Mouse (Mus musculus) liver, adult 2 months (tissue): ENCODE data around the gene Rab3c. TPM values are rescaled to one million over a fixed set of nuclear protein-coding genes. Genes with fewer than 3 reads are reported as not detected.

Experiments
- DNase-seq: peaks from one replicate; pipeline ENCODE4 v3.0.0-alpha.2; 2011; ENCODE audit warnings: low read depth, low spot score; ENCODE audit errors: extremely low read depth
- H3K27ac ChIP-seq: fragments of 200-500 bp; replicated peaks from 2 replicates; pipeline ENCODE4 v1.5.1; 2012; ENCODE audit warnings: low read depth, mild to moderate bottlenecking, control low read depth, inconsistent platforms, low read length; ENCODE audit not compliant: insufficient read depth
- H3K27me3 ChIP-seq: fragments of 200-500 bp; 2 replicates; pipeline ENCODE4 v1.6.1; 2012; ENCODE audit warnings: mild to moderate bottlenecking, moderate library complexity, low read length, inconsistent platforms; ENCODE audit not compliant: control insufficient read depth, insufficient read depth
- H3K36me3 ChIP-seq: fragments of 200-500 bp; 2 replicates; pipeline ENCODE4 v1.6.1; 2012; ENCODE audit warnings: low read length, inconsistent platforms; ENCODE audit not compliant: control insufficient read depth, insufficient read depth
- H3K4me1 ChIP-seq: fragments of 200-500 bp; 2 replicates; pipeline ENCODE4 v1.6.1; 2011; ENCODE audit warnings: low read length; ENCODE audit not compliant: control insufficient read depth, insufficient read depth
- H3K4me3 ChIP-seq: fragments of 200-500 bp; 2 replicates; pipeline ENCODE4 v1.5.1; 2011; ENCODE audit warnings: low read depth, mild to moderate bottlenecking, control low read depth, low read length, moderate library complexity; ENCODE audit not compliant: insufficient read depth
- H3K79me2 ChIP-seq: fragments of 200-500 bp; 2 replicates; pipeline ENCODE4 v1.6.1; 2012; ENCODE audit warnings: inconsistent platforms, mild to moderate bottlenecking, low read length, moderate library complexity; ENCODE audit not compliant: control insufficient read depth, insufficient read depth
- H3K9ac ChIP-seq: fragments of 200-500 bp; 2 replicates; pipeline ENCODE4 v1.6.1; 2012; ENCODE audit warnings: low read depth, mild to moderate bottlenecking, control low read depth, inconsistent platforms, low read length
- CTCF ChIP-seq: fragments of 200-500 bp; IDR thresholded peaks from 2 replicates; pipeline ENCODE4 v1.5.1; 2011; ENCODE audit warnings: low read depth, low read length, control low read depth
- POLR2A ChIP-seq: fragments of 200-500 bp; IDR thresholded peaks from 2 replicates; pipeline ENCODE4 v1.6.1; 2011; ENCODE audit warnings: low read length, control low read depth; ENCODE audit not compliant: insufficient read depth; ENCODE audit errors: extremely low read depth
- WGBS: fragments of 180-500 bp; shearing (Covaris S2); methylation state at CpG from one replicate; pipeline ENCODE4 v1.1.7; 2018; 5-methylcytosine and 5-hydroxymethylcytosine counted together
- polyA plus RNA-seq: library from polyadenylated mRNA; depleted of rRNA; stranded (reverse); fragments of >200 nt; gene quantifications from 2 replicates; pipeline ENCODE4 v1.2.3, GENCODE M21; 2012
- total RNA-seq: library from RNA; depleted of rRNA; stranded (reverse); fragments of >200 nt; gene quantifications from 2 replicates; pipeline ENCODE4 v1.2.3, GENCODE M21; 2014

The Rab3c gene
- total and polyA plus RNA-seq, 2 experiments: 0.09 TPM; not detected in 1

GRCm38 (mm10) chr13:110048767-110049434 lies 231.9 kb downstream of the Rab3c start:
- no peaks in the 10 kb centered on the region for H3K4me1 ChIP-seq
- TF ChIP-seq CTCF (no peak), POLR2A (no peak)
- no peak for DNase-seq
- no peaks in the 10 kb centered on the region for H3K27me3 ChIP-seq
- 59% methylated on average over 5 of the region's 5 CpGs for WGBS
- no peak overlapping the region for H3K4me3 ChIP-seq
- H3K27ac ChIP-seq: no peak overlapping the region
- H3K36me3 ChIP-seq: no peaks in the 10 kb centered on the region
- no peak overlapping the region for H3K9ac ChIP-seq
- H3K79me2 ChIP-seq: no peaks in the 10 kb centered on the region

GRCm38 (mm10) chr13:110044418-110044817 lies 236.4 kb downstream of the Rab3c start:
- Histone ChIP-seq H3K27me3 (no peaks in the 10 kb centered on the region), H3K27ac (no peak overlapping the region), H3K79me2 (no peaks in the 10 kb centered on the region), H3K4me3 (no peak overlapping the region), H3K36me3 (no peaks in the 10 kb centered on the region), H3K9ac (no peak overlapping the region), H3K4me1 (no peaks in the 10 kb centered on the region)
- WGBS: 80% methylated on average over 4 of the region's 4 CpGs
- TF ChIP-seq CTCF (no peak), POLR2A (no peak)
- no peak for DNase-seq

GRCm38 (mm10) chr13:110039779-110040498 lies 240.9 kb downstream of the Rab3c start:
- Histone ChIP-seq H3K4me3 (no peak overlapping the region), H3K27ac (no peak overlapping the region), H3K36me3 (no peaks in the 10 kb centered on the region), H3K9ac (no peak overlapping the region), H3K4me1 (no peaks in the 10 kb centered on the region), H3K79me2 (no peaks in the 10 kb centered on the region), H3K27me3 (no peaks in the 10 kb centered on the region)
- DNase-seq: peak; percentile 7
- no peak for TF ChIP-seq POLR2A
- TF ChIP-seq CTCF: peak; percentile 21; the same call in 1 of the 2 replicates
- WGBS: 90% methylated on average over 3 of the region's 3 CpGs

GRCm38 (mm10) chr13:110039170-110039569 lies 241.6 kb downstream of the Rab3c start:
- no peak for DNase-seq
- Histone ChIP-seq H3K27me3 (no peaks in the 10 kb centered on the region), H3K4me3 (no peak overlapping the region), H3K4me1 (no peaks in the 10 kb centered on the region), H3K9ac (no peak overlapping the region), H3K36me3 (no peaks in the 10 kb centered on the region), H3K27ac (no peak overlapping the region), H3K79me2 (no peaks in the 10 kb centered on the region)
- TF ChIP-seq POLR2A (no peak), CTCF (no peak)
- 73% methylated on average over 9 of the region's 9 CpGs for WGBS

GRCm38 (mm10) chr13:110038521-110038920 lies 242.3 kb downstream of the Rab3c start:
- WGBS: 91% methylated on average over 3 of the region's 3 CpGs
- no peaks in the 10 kb centered on the region for H3K4me1 ChIP-seq
- no peak overlapping the region for H3K4me3 ChIP-seq
- TF ChIP-seq POLR2A (no peak), CTCF (no peak)
- no peaks in the 10 kb centered on the region for H3K36me3 ChIP-seq
- no peaks in the 10 kb centered on the region for H3K27me3 ChIP-seq
- no peak overlapping the region for H3K27ac ChIP-seq
- no peak for DNase-seq
- H3K9ac ChIP-seq: no peak overlapping the region
- H3K79me2 ChIP-seq: no peaks in the 10 kb centered on the region

- peaks cover 3% of the 10 kb centered on the region for H3K27me3 ChIP-seq
- no peak for DNase-seq
- H3K4me1 ChIP-seq: no peaks in the 10 kb centered on the region
- no peak overlapping the region for H3K27ac ChIP-seq
- TF ChIP-seq POLR2A: no peak
- TF ChIP-seq CTCF: no peak
- no peak overlapping the region for H3K4me3 ChIP-seq
- no peak overlapping the region for H3K9ac ChIP-seq
- no peaks in the 10 kb centered on the region for H3K79me2 ChIP-seq
- no peaks in the 10 kb centered on the region for H3K36me3 ChIP-seq
- 86% methylated on average over 6 of the region's 6 CpGs for WGBS
These were observed 245.9 kb downstream of the Rab3c start for GRCm38 (mm10) chr13:110034885-110035284.
